Mouse (Mus musculus) monocyte, adult 5-6 weeks (primary cell): ENCODE results near the gene Diras1. TPM values are rescaled to one million over a fixed set of nuclear protein-coding genes. Genes with fewer than 3 reads are reported as not detected.

ENCODE experiments used
- ATAC-seq: fragments of 153-309, 156-312 bp; replicated peaks from 2 replicates; pipeline ENCODE4 v1.8.0; 2017; ENCODE audit warnings: mild to moderate bottlenecking; ENCODE audit not compliant: low TSS enrichment, insufficient number of reproducible peaks, severe bottlenecking, poor library complexity, low FRiP score
- total RNA-seq: library from RNA; stranded (forward); fragments of 200-1000, 200-491, 200-594 nt; gene quantifications from 3 replicates; pipeline ENCODE4 v1.2.3, GENCODE M21; 2017

Gene Diras1
- total RNA-seq, 1 experiment from 2014 or later, result 0.38 TPM

- no peak for ATAC-seq
Observed at GRCm38 (mm10) chr10:81036251-81036650, 10.8 kb upstream of the Diras1 start.

- ATAC-seq, result no peak
Observed at GRCm38 (mm10) chr10:81033586-81033985, 8.1 kb upstream of the Diras1 start.

- no peak for ATAC-seq
Observed at GRCm38 (mm10) chr10:81029031-81029430, 3.6 kb upstream of the Diras1 start.

- no peak for ATAC-seq
Observed at GRCm38 (mm10) chr10:81028219-81028618, 2.8 kb upstream of the Diras1 start.

GRCm38 (mm10) chr10:81027331-81027730 is 1.9 kb upstream of the Diras1 start:
- ATAC-seq, result no peak

GRCm38 (mm10) chr10:81026857-81027256 is 1.4 kb upstream of the Diras1 start:
- ATAC-seq, result no peak

- ATAC-seq, result no peak
Observed at GRCm38 (mm10) chr10:81025047-81025621, 328 bp downstream of the Diras1 start.

- no peak for ATAC-seq
Observed at GRCm38 (mm10) chr10:81024346-81024937, 1.0 kb downstream of the Diras1 start.

- ATAC-seq, result no peak
Observed at GRCm38 (mm10) chr10:81022744-81023143, 2.7 kb downstream of the Diras1 start.

GRCm38 (mm10) chr10:81021547-81022110 is 3.8 kb downstream of the Diras1 start:
- ATAC-seq, result no peak

- ATAC-seq, result no peak
Observed at GRCm38 (mm10) chr10:81020207-81020606, 5.3 kb downstream of the Diras1 start.

GRCm38 (mm10) chr10:81019687-81020086 is 5.8 kb downstream of the Diras1 start:
- ATAC-seq, result no peak

- no peak for ATAC-seq
Observed at GRCm38 (mm10) chr10:81018326-81018725, 7.1 kb downstream of the Diras1 start.

- ATAC-seq, result no peak; the same call in 1 of the 2 replicates
Observed at GRCm38 (mm10) chr10:81016645-81017044, 8.8 kb downstream of the Diras1 start.

GRCm38 (mm10) chr10:81015666-81016065 is 9.8 kb downstream of the Diras1 start:
- ATAC-seq, result no peak

GRCm38 (mm10) chr10:81014393-81015384 is 10.8 kb downstream of the Diras1 start, which contains the start of gene Gng7:
Gng7 (minus strand) TSS chr10:81014945.
- peak; percentile 89 for ATAC-seq

GRCm38 (mm10) chr10:81010851-81011250 is 14.6 kb downstream of the Diras1 start:
- ATAC-seq, result no peak

- no peak for ATAC-seq
Observed at GRCm38 (mm10) chr10:81007240-81007639, 18.2 kb downstream of the Diras1 start.

GRCm38 (mm10) chr10:81006005-81006677 is 19.3 kb downstream of the Diras1 start:
- ATAC-seq, result no peak
